In the genomic region with DNA sequence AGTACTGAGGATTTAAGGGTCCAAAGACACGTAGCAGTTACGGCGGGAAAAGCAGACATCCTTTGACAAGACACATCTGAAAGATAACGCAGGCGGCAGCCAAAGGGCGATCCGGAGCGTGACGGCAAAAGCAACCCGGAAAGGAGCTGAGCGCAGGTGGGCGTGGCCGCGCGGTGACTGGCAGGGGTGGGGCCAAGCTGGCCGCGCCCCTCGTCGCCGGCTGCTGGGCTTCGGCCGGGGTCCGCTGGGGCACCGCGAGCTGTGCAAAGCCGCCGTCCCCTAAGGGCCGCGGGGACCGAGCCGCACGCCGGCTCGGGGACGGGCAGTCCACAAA, we compare ENCODE assay signal across 8 mouse cellular contexts. TPM values are rescaled to one million over a fixed set of nuclear protein-coding genes. Genes with fewer than 3 reads are reported as not detected.
DNase-seq lines count a peak whose midpoint lies in the region; ATAC-seq and TF ChIP-seq lines count a peak whose summit lies in the region.

A gene (plus strand): TSS at position 179 of the 334 bp plus-strand sequence.

- TF ChIP-seq CTCF in C2C12 (IDR thresholded peaks at IDR 0.05; ENCODE audit: control insufficient read depth, insufficient read depth, insufficient read length): no peak
- TF ChIP-seq CTCF in brain, embryonic 14.5 days (IDR thresholded peaks at IDR 0.05; ENCODE audit: borderline replicate concordance, extremely low read depth, insufficient read depth, insufficient read length): no peak
- TF ChIP-seq CTCF in kidney, postnatal 0 days (IDR thresholded peaks at IDR 0.05; ENCODE audit: low read depth): no peak
- no peak for TF ChIP-seq CTCF in liver, adult 2 months (IDR thresholded peaks at IDR 0.05; ENCODE audit: low read depth, low read length)

- H3K27me3 ChIP-seq in C2C12 (ENCODE audit: control insufficient read depth, insufficient read depth, insufficient read length): no peaks in the 10 kb centered on the region
- H3K27me3 ChIP-seq in erythroblast, embryonic 14.5 days (ENCODE audit: control insufficient read depth): no peaks in the 10 kb centered on the region
- no peaks in the 10 kb centered on the region for H3K27me3 ChIP-seq in heart, embryonic 12.5 days (replicated peaks)
- H3K27me3 ChIP-seq in kidney, postnatal 0 days (ENCODE audit: insufficient read depth, low read length): no peaks in the 10 kb centered on the region
- no peaks in the 10 kb centered on the region for H3K27me3 ChIP-seq in liver, adult 2 months (ENCODE audit: control insufficient read depth, insufficient read depth, low read length)

- peak within 1 kb of the TSS; percentile 79 for H3K4me3 ChIP-seq in C2C12 (ENCODE audit: insufficient read depth, poor library complexity, severe bottlenecking)
- H3K4me3 ChIP-seq in erythroblast, embryonic 14.5 days (replicated peaks): peak within 1 kb of the TSS; percentile 97
- H3K4me3 ChIP-seq in heart, embryonic 12.5 days: peak within 1 kb of the TSS; percentile 81
- peak within 1 kb of the TSS; percentile 80 for H3K4me3 ChIP-seq in kidney, postnatal 0 days (replicated peaks; ENCODE audit: low read depth, low read length)
- H3K4me3 ChIP-seq in liver, adult 2 months (ENCODE audit: insufficient read depth, low read depth, low read length): peak within 1 kb of the TSS; percentile 95

- peaks cover 29% of the 10 kb centered on the region for H3K36me3 ChIP-seq in C2C12 (ENCODE audit: control insufficient read depth, insufficient read depth)
- H3K36me3 ChIP-seq in erythroblast, embryonic 14.5 days (ENCODE audit: control insufficient read depth): peaks cover 29% of the 10 kb centered on the region
- H3K36me3 ChIP-seq in heart, embryonic 12.5 days: peaks cover 34% of the 10 kb centered on the region
- peaks cover 23% of the 10 kb centered on the region for H3K36me3 ChIP-seq in kidney, postnatal 0 days (ENCODE audit: insufficient read depth, low read length)
- H3K36me3 ChIP-seq in liver, adult 2 months (ENCODE audit: control insufficient read depth, insufficient read depth, low read length): peaks cover 13% of the 10 kb centered on the region; the same call in 1 of the 2 replicates

- DNase-seq in brain, embryonic 14.5 days (ENCODE audit: low read depth): peak; percentile 93
- DNase-seq in kidney, postnatal 0 days (ENCODE audit: low spot score): peak; percentile 95
- peak; percentile 73 for DNase-seq in liver, adult 2 months (ENCODE audit: extremely low read depth, low read depth, low spot score)
- DNase-seq in spleen, postnatal 36 days (ENCODE audit: low spot score in 2 of 2): peak; percentile 92 to 94

- peaks cover 41% of the 10 kb centered on the region for H3K4me1 ChIP-seq in erythroblast, embryonic 14.5 days (ENCODE audit: control insufficient read depth)
- H3K4me1 ChIP-seq in heart, embryonic 12.5 days (replicated peaks): peaks cover 12% of the 10 kb centered on the region; the same call in 1 of the 2 replicates
- H3K4me1 ChIP-seq in kidney, postnatal 0 days (replicated peaks; ENCODE audit: insufficient read depth, low read length): 0 out of 2 replicates have a peak, but pooled peaks cover 3% of the 10 kb centered on the region
- peaks cover 5% of the 10 kb centered on the region for H3K4me1 ChIP-seq in liver, adult 2 months (ENCODE audit: control insufficient read depth, insufficient read depth, low read length)

- ATAC-seq in heart, embryonic 12.5 days (ENCODE audit: insufficient number of reproducible peaks, low FRiP score): peak; percentile 93
- ATAC-seq in kidney, postnatal 0 days (replicated peaks; ENCODE audit: low FRiP score, low read depth): peak; percentile 89
- ATAC-seq in monocyte, adult 5-6 weeks (replicated peaks; ENCODE audit: insufficient number of reproducible peaks, low FRiP score, low TSS enrichment, poor library complexity, severe bottlenecking): peak; percentile 70

- H3K27ac ChIP-seq in heart, embryonic 12.5 days (ENCODE audit: poor library complexity, severe bottlenecking): peak within 1 kb of the TSS; percentile 83
- peak within 1 kb of the TSS; percentile 93 for H3K27ac ChIP-seq in kidney, postnatal 0 days
- peak within 1 kb of the TSS; percentile 73 for H3K27ac ChIP-seq in liver, adult 2 months (replicated peaks; ENCODE audit: insufficient read depth, low read depth, low read length)

- no peaks in the 10 kb centered on the region for H3K9me3 ChIP-seq in erythroblast, embryonic 14.5 days (ENCODE audit: control insufficient read depth, low read length)
- no peaks in the 10 kb centered on the region for H3K9me3 ChIP-seq in heart, embryonic 12.5 days (replicated peaks)
- H3K9me3 ChIP-seq in kidney, postnatal 0 days (replicated peaks; ENCODE audit: low read length): no peaks in the 10 kb centered on the region

- WGBS in heart, embryonic 12.5 days: under 1% methylated on average over 35 of the region's 35 CpGs
- WGBS in kidney, postnatal 0 days: 0% methylated on average over 24 of the region's 35 CpGs
- under 1% methylated on average over 35 of the region's 35 CpGs for WGBS in liver, adult 2 months

- H3K9ac ChIP-seq in heart, embryonic 12.5 days: peak within 1 kb of the TSS; percentile 90
- peak within 1 kb of the TSS; percentile 85 for H3K9ac ChIP-seq in kidney, postnatal 0 days (ENCODE audit: low read depth, low read length)
- peak within 1 kb of the TSS; percentile 94 for H3K9ac ChIP-seq in liver, adult 2 months (ENCODE audit: low read depth, low read length)

- peak; percentile 66; the same call in 1 of the 2 replicates for TF ChIP-seq POLR2A in brain, embryonic 14.5 days (IDR thresholded peaks at IDR 0.05; ENCODE audit: borderline replicate concordance, extremely low read depth, insufficient read depth, insufficient read length, poor library complexity, severe bottlenecking)
- TF ChIP-seq POLR2A in liver, adult 2 months (IDR thresholded peaks at IDR 0.05; ENCODE audit: extremely low read depth, insufficient read depth, low read length): peak; percentile 38; the same call in 1 of the 2 replicates

- H3K4me2 ChIP-seq in heart, embryonic 12.5 days: peak within 1 kb of the TSS; percentile 83
- peak within 1 kb of the TSS; percentile 73 for H3K4me2 ChIP-seq in kidney, postnatal 0 days (ENCODE audit: low read length)

- peak within 1 kb of the TSS; percentile 93 for H3ac ChIP-seq in C2C12 (ENCODE audit: control insufficient read depth, insufficient read length, low read depth)

- H3K79me2 ChIP-seq in C2C12 (ENCODE audit: control insufficient read depth, insufficient read depth): peaks cover 36% of the 10 kb centered on the region
- no peaks in the 10 kb centered on the region for H3K79me2 ChIP-seq in liver, adult 2 months (ENCODE audit: control insufficient read depth, insufficient read depth, low read length)

- no peaks in the 10 kb centered on the region for H3K79me3 ChIP-seq in C2C12 (ENCODE audit: low read depth)

TF ChIP-seq in C2C12, 6 proteins besides CTCF, POLR2A, EP300 and RAD21:
- no peak for TF ChIP-seq USF1 (IDR thresholded peaks at IDR 0.05; ENCODE audit: low read depth)
- peak; percentile 27 for TF ChIP-seq MAX (IDR thresholded peaks at IDR 0.05)
- TF ChIP-seq MYOD1 (IDR thresholded peaks at IDR 0.05; ENCODE audit: control insufficient read depth, insufficient read length, low read depth): no peak
- TF ChIP-seq FOSL1 (IDR thresholded peaks at IDR 0.05; ENCODE audit: insufficient read depth, low read length, poor library complexity, severe bottlenecking): no peak

RNA-seq across cellular contexts. Expression of the gene that starts here (rescaled TPM):
- polyA plus RNA-seq in C2C12 (2012; fragmentation: generic; extraction: Trizol): 72.8 TPM
- polyA plus RNA-seq in brain, embryonic 14.5 days (2012; rRNA removed): 39.6 and 41.5 TPM in 2 replicates
- 15.3 and 15.9 TPM in 2 replicates for polyA plus RNA-seq in erythroblast, embryonic 14.5 days (2012)
- polyA plus RNA-seq in heart, embryonic 12.5 days (2016; fragmentation: Nextera tagmentation; extraction: Ambion mirVana): 50.3 and 55.8 TPM in 2 replicates
- polyA plus RNA-seq in kidney, postnatal 0 days (2015; fragmentation: Nextera tagmentation; extraction: Ambion mirVana): 76.5 and 78.4 TPM in 2 replicates
- total RNA-seq in liver, adult 2 months (2014; rRNA removed): 7.1 and 10.4 TPM in 2 replicates
- 41.3 and 50.3 TPM in 2 replicates for polyA plus RNA-seq in liver, adult 2 months (2012; rRNA removed)
- 49.1 to 94.7 TPM (median 53.7 TPM) in 3 replicates for total RNA-seq in monocyte, adult 5-6 weeks (2017)

Comparison
In these comparisons a context has a peak if more than half of its experiments do, and no peak if none do; other contexts are left out.
1. Peak in every context shown above with its lines: DNase-seq, ATAC-seq, H3K4me3 ChIP-seq and H3K27ac ChIP-seq.